In the genomic region with DNA sequence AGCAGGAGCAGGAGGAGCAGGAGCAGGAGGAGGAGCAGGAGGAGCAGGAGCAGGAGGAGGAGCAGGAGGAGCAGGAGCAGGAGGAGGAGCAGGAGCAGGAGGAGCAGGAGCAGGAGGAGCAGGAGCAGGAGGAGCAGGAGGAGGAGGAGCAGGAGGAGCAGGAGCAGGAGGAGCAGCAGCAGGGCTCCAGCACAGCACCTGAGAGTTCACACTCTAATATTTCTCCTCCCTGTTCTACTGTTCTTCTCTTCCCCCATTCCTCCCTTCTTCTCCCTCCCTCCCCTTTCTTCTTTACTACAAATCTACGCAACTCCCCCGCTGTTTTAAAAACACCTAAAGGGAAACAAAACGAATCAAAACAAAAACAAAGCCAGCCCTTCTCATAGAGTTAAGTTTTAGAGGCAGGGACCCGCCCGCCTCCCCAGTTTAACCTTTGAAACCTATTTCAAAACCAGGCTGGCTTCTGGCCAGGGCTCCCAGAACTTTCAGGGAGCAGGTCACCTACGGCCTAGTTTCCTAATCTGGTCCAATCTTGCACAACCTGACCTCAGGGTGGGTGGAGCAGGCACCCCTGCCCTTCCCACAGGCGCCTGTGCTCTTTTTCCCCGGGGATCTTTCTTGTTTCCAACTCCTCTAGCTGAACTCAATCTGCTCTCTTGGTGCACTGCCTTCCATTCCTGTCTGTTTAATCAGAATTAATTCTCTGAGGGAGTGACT, we compare ENCODE assay signal across 9 mouse cellular contexts.
A peak's percentile ranks its signal among the peaks of the same experiment; 100 is the strongest.
DNase-seq lines count a peak whose midpoint lies in the region; ATAC-seq lines count a peak whose summit lies in the region.
"Had no signal": no experiment of that assay in that cellular context is flagged by ENCODE, and none has a peak within 500 bp of the region (broad histone marks: within the 10 kb centered on the region; RNA-seq: fewer than 3 reads in every experiment).

No protein-coding gene starts in this region.

- H3K36me3 ChIP-seq in midbrain, embryonic 15.5 days (replicated peaks) = no peaks in the 10 kb centered on the region
- no peaks in the 10 kb centered on the region for H3K36me3 ChIP-seq in hindbrain, embryonic 11.5 days (ENCODE audit: control insufficient read depth, insufficient read depth, low read length)
- H3K36me3 ChIP-seq: heart, embryonic 15.5 days had no signal

- H3K4me3 ChIP-seq in midbrain, embryonic 15.5 days = no peak overlapping the region
- no peak overlapping the region for H3K4me3 ChIP-seq in hindbrain, embryonic 11.5 days (ENCODE audit: low read depth, low read length)
- H3K4me3 ChIP-seq: heart, embryonic 15.5 days had no signal

- DNase-seq in adrenal gland, adult (ENCODE audit: inconsistent age in 2 of 2, low spot score in 1 of 2) = peak; percentile 83 to 96
- peak; percentile 62 for DNase-seq in gastrocnemius, postnatal 25 days
- peak; percentile 97 to 98 for DNase-seq in kidney, postnatal 36 days
- peak; percentile 73 for DNase-seq in ovary, postnatal 14 days (ENCODE audit: low spot score)
- no peak for DNase-seq in left cerebral cortex, adult 11 months (ENCODE audit: low spot score)
- no peak for DNase-seq in cerebellum, adult 9-10 months
- no peak for DNase-seq in hindbrain, embryonic 11.5 days (ENCODE audit: low spot score)

- H3K27ac ChIP-seq in midbrain, embryonic 15.5 days = no peak overlapping the region
- no peak overlapping the region for H3K27ac ChIP-seq in hindbrain, embryonic 11.5 days (ENCODE audit: low read depth, low read length)
- H3K27ac ChIP-seq: heart, embryonic 15.5 days had no signal

- no peaks in the 10 kb centered on the region for H3K27me3 ChIP-seq in midbrain, embryonic 15.5 days (replicated peaks)
- no peaks in the 10 kb centered on the region for H3K27me3 ChIP-seq in hindbrain, embryonic 11.5 days (ENCODE audit: control insufficient read depth, insufficient read depth, low read length)
- H3K27me3 ChIP-seq: heart, embryonic 15.5 days had no signal

- WGBS in midbrain, embryonic 15.5 days = 70% methylated on average over 8 of the region's 8 CpGs
- WGBS in hindbrain, embryonic 11.5 days = 57% methylated on average over 8 of the region's 8 CpGs

- ATAC-seq in midbrain, embryonic 15.5 days (replicated peaks) = no peak
- no peak for ATAC-seq in hindbrain, embryonic 11.5 days (ENCODE audit: low FRiP score)

- no peaks in the 10 kb centered on the region for H3K9me3 ChIP-seq in midbrain, embryonic 15.5 days
- H3K9me3 ChIP-seq in hindbrain, embryonic 11.5 days (ENCODE audit: control insufficient read depth, low read length) = no peaks in the 10 kb centered on the region
- H3K9me3 ChIP-seq: heart, embryonic 15.5 days had no signal

- no peak overlapping the region for H3K4me2 ChIP-seq in midbrain, embryonic 15.5 days
- H3K4me2 ChIP-seq in hindbrain, embryonic 11.5 days (replicated peaks; ENCODE audit: low read depth, low read length) = no peak overlapping the region
- H3K4me2 ChIP-seq: heart, embryonic 15.5 days had no signal

- no peak overlapping the region for H3K9ac ChIP-seq in midbrain, embryonic 15.5 days
- H3K9ac ChIP-seq in hindbrain, embryonic 11.5 days (ENCODE audit: low read depth, low read length) = no peak overlapping the region
- H3K9ac ChIP-seq: heart, embryonic 15.5 days had no signal

- H3K4me1 ChIP-seq in midbrain, embryonic 15.5 days = no peaks in the 10 kb centered on the region
- H3K4me1 ChIP-seq in hindbrain, embryonic 11.5 days (replicated peaks; ENCODE audit: control insufficient read depth, insufficient read depth, low read length) = no peaks in the 10 kb centered on the region

Comparison
In these comparisons a context has a peak if more than half of its experiments do, and no peak if none do; other contexts are left out.
1. DNase-seq: peak in adrenal gland, adult (2 of 2), gastrocnemius, postnatal 25 days (single experiment), kidney, postnatal 36 days (2 of 2) and ovary, postnatal 14 days (single experiment); none in left cerebral cortex, adult 11 months (single experiment), cerebellum, adult 9-10 months (single experiment) and hindbrain, embryonic 11.5 days (single experiment).